Mouse (Mus musculus) lung, adult 2 months (tissue): ENCODE measurements at regions not wholly inside any gene's neighbourhood (a gene's known extent, or its start where the extent isn't known, plus 50 kb on each side); places are given as distances from the start of the nearest gene placed in this dataset.

ENCODE experiments used
- DNase-seq: peaks from one replicate; pipeline ENCODE4 v3.0.0; 2022
- H3K4me1 ChIP-seq: fragments of 200-500 bp; 2 replicates; pipeline ENCODE4 v1.6.1; 2011; ENCODE audit warnings: low read length; ENCODE audit not compliant: control insufficient read depth, insufficient read depth
- H3K4me3 ChIP-seq: fragments of 200-500 bp; replicated peaks from 2 replicates; pipeline ENCODE3; 2011; ENCODE audit warnings: low read depth, mild to moderate bottlenecking, control low read depth, low read length; ENCODE audit errors: extremely low read depth
- CTCF ChIP-seq: fragments of 200-500 bp; IDR thresholded peaks from 2 replicates; pipeline ENCODE4 v1.5.1; 2011; ENCODE audit warnings: mild to moderate bottlenecking, low read length, control low read depth; ENCODE audit not compliant: insufficient read depth
- POLR2A ChIP-seq: fragments of 200-500 bp; IDR thresholded peaks from 2 replicates; pipeline ENCODE4 v1.6.1; 2011; ENCODE audit warnings: low read depth, mild to moderate bottlenecking, control low read depth, low read length, borderline replicate concordance; ENCODE audit errors: extremely low read depth
- WGBS: fragments of 180-500 bp; shearing (Covaris S2); methylation state at CpG from one replicate; pipeline ENCODE4 v1.1.7; 2018; 5-methylcytosine and 5-hydroxymethylcytosine counted together

DNA sequence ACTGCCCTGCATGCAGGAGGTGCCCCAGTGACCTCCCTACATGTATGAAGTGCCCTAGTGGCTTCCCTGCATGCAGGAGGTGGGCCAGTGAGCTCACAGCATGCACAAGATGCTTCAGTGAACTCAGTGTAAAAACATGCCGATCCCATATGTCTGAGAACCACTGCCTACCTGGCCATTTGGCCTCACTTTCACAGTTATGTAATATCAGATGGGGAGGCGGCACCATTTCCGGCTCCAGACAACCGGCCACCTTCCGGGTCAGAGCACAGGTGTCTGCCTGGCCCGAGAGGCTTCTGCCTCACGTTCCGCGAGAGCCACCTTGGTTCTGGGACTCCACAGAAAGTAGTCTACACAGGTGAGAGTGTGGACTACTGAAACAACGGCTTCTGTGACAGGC lies 156.2 kb upstream of the Stac start:
- WGBS: 92% methylated on average over 10 of the region's 10 CpGs
- H3K4me1 ChIP-seq: no peaks in the 10 kb centered on the region
- H3K4me3 ChIP-seq: no peak overlapping the region
- DNase-seq: no peak
- no peak for TF ChIP-seq POLR2A
- no peak for TF ChIP-seq CTCF

DNA sequence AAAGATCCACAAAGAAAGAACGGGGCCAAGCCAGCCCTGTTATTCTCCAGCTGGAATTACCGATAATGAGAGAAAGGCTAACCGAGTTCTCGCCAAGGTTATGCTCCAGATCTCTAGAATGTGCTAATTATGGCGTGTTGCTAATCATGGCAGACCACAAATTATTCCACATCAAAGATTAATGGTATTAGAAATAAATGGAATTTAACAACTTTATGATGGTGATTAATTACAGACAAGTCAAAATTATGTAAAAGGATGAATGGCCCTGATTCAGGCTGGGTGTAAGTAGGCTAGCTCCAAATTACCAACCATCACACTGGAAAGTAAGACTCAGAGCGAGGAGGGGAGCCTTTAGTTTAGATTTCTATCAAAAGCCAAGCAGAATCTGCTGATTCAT lies 151.0 kb upstream of the Stac start:
- TF ChIP-seq CTCF (no peak), POLR2A (no peak)
- DNase-seq: no peak
- 80% methylated on average over 6 of the region's 6 CpGs for WGBS

GRCm38 (mm10) chr9:111838069-111838820 lies 148.1 kb upstream of the Stac start:
- TF ChIP-seq CTCF: no peak
- TF ChIP-seq POLR2A: no peak
- H3K4me3 ChIP-seq: no peak overlapping the region
- WGBS: 62% methylated on average over 7 of the region's 7 CpGs
- no peak for DNase-seq
- no peaks in the 10 kb centered on the region for H3K4me1 ChIP-seq

More for the DNA sequence above, 151.0 kb upstream of the Stac start:
- H3K4me1 ChIP-seq: no peaks in the 10 kb centered on the region
- no peak overlapping the region for H3K4me3 ChIP-seq

DNA sequence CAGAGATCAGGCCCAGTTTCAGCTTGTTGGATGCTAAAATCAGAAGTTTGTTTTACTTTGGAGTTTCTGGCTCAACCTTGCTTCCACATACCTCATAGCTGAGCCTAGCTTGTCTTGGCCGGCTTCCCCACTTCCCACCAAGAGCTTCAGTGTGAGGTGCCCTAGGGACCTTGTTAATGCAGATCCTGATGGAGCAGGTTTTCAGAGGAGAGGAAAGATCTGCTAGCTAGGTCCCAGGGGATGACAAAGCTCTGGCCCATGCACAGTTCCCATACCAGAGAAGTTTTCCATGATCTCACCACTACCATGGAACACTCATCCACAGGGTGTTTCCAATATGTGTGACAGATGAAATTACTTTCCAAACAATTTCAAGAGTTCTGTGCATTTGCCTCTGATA lies 131.9 kb upstream of the Stac start:
- H3K4me3 ChIP-seq: no peak overlapping the region
- 79% methylated on average over 1 of the region's 1 CpGs for WGBS
- no peaks in the 10 kb centered on the region for H3K4me1 ChIP-seq
- TF ChIP-seq POLR2A (no peak), CTCF (no peak)
- no peak for DNase-seq

- TF ChIP-seq POLR2A: no peak
- TF ChIP-seq CTCF: no peak
- WGBS: 58% methylated on average over 4 of the region's 4 CpGs
- H3K4me3 ChIP-seq: no peak overlapping the region
- DNase-seq: no peak
- H3K4me1 ChIP-seq: no peaks in the 10 kb centered on the region
Observed at GRCm38 (mm10) chr9:111817461-111817860, 127.3 kb upstream of the Stac start.

DNA sequence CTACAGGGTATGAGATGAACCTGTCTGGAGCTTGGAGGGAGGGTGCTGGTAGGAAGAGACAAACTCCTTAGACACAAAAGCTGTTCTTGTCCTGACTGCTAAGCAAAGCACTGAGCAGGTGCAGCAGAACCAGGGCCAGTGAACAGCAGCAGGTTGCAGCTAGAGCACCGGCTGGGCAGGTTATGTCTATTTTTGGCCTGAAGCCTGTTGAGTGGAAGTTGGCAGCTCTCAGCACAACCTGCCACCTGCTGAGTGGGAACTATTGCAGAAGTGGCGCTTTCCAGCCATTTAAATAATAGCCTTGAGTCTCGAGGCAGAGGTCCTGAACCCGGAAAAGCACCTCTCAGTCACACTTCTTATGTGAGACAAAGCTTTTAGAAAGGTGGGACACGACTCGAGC lies 114.8 kb upstream of the Stac start:
- TF ChIP-seq CTCF (no peak), POLR2A (no peak)
- WGBS: 67% methylated on average over 6 of the region's 6 CpGs
- H3K4me3 ChIP-seq: no peak overlapping the region
- DNase-seq: no peak
- H3K4me1 ChIP-seq: no peaks in the 10 kb centered on the region

DNA sequence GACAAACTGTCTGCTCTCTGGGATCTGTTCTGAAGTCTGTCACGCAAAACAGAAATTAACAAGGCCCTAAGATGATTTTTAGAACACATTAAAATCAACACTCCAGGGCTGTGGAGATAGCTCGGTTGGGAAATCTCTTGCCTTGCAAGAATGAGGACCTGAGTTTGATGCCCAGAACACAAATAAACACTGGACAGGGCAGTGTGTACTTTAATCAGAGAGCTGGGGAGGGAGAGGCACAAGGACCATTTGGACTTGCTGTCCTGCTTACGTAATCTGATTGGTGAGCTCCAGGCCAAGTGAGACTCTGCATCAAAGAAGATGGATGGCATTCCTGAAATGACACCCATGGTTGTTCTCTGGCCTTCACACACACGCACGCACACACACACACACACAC lies 111.2 kb upstream of the Stac start:
- TF ChIP-seq POLR2A (no peak), CTCF (no peak)
- 50% methylated on average over 5 of the region's 5 CpGs for WGBS

GRCm38 (mm10) chr9:111800869-111801268 lies 110.7 kb upstream of the Stac start:
- Histone ChIP-seq H3K4me3 (no peak overlapping the region), H3K4me1 (no peaks in the 10 kb centered on the region)
- TF ChIP-seq POLR2A (no peak), CTCF (no peak)
- 77% methylated on average over 5 of the region's 5 CpGs for WGBS
- DNase-seq: no peak

More for the DNA sequence above, 111.2 kb upstream of the Stac start:
- Histone ChIP-seq H3K4me3 (no peak overlapping the region), H3K4me1 (no peaks in the 10 kb centered on the region)
- no peak for DNase-seq

DNA sequence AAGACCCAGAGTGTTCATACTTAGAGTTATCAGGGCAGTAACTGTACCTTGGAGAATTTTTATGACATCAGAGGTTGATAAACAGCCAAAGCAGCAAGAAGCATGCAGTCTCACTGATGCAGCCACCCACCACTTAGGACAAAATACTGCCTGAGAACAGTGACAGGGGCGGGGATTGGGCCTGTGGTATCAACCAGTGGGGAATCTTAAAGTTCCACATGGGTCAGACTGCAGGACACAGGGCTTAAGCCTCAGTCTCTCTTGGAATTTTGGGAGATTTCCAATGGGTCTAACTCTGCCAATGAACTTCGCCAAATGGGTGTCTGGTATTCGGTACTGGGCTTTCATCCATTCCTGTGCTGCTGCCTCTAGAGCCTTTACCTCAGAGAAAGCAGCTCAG lies 88.8 kb upstream of the Stac start:
- no peak for TF ChIP-seq CTCF
- no peak for TF ChIP-seq POLR2A
- H3K4me1 ChIP-seq: no peaks in the 10 kb centered on the region
- 75% methylated on average over 3 of the region's 3 CpGs for WGBS
- DNase-seq: no peak
- H3K4me3 ChIP-seq: no peak overlapping the region

- WGBS: 78% methylated on average over 13 of the region's 13 CpGs
- no peak for DNase-seq
- H3K4me3 ChIP-seq: no peak overlapping the region
- H3K4me1 ChIP-seq: no peaks in the 10 kb centered on the region
- no peak for TF ChIP-seq CTCF
- no peak for TF ChIP-seq POLR2A
Observed at GRCm38 (mm10) chr9:111777433-111778135, 87.4 kb upstream of the Stac start.
